Mouse (Mus musculus): ENCODE results near the gene Rho.

DNA sequence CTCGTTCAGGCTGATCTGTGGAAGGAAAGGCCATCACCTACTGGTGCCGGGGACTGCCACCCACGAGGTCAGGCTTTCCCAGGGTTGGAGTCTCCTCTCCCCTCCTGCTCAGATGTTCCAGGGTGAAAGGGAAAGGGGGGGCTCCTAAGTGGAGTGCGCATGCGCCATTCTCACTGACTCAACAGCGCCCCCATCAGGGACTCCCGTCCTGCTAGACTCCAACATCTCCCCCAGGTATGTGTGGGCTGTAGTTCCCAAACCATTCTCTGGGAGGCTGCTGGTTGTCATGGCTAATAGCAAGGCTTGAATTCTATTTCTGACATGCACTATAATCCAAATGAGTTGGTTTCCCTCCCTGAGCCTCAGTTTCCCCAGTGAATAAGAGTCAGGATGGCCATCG, 47.0 kb downstream of the Rho start:
- no peak for TF ChIP-seq CTCF (IDR thresholded peaks at IDR 0.05; ENCODE audit: low read depth, low read length)
- TF ChIP-seq TAL1 (conservative IDR thresholded peaks at IDR 0.05; ENCODE audit: low read depth, low read length) = no peak
- no peak for TF ChIP-seq GATA1 (IDR thresholded peaks at IDR 0.05; ENCODE audit: borderline replicate concordance, low read length)
- no peak for TF ChIP-seq GATA2 (IDR thresholded peaks at IDR 0.05; ENCODE audit: borderline replicate concordance, low read depth, low read length)
- TF ChIP-seq POLR2AphosphoS5 (IDR thresholded peaks at IDR 0.05; ENCODE audit: insufficient replicate concordance, low read depth, low read length) = no peak
